Mouse (Mus musculus): ENCODE measurements around the gene Tmem9.

Tmem9 gene

GRCm38 (mm10) chr1:136032961-136033360 lies 25.0 kb downstream of the Tmem9 start:
- peak in 1 of 2 experiments; percentile 21 for DNase-seq

- DNase-seq: peak in 1 of 2 experiments; percentile 29
Measured at GRCm38 (mm10) chr1:136038746-136039538, 31.0 kb downstream of the Tmem9 start.

GRCm38 (mm10) chr1:136040452-136040851 lies 32.5 kb downstream of the Tmem9 start:
- DNase-seq: no peak

GRCm38 (mm10) chr1:136040874-136041273 lies 32.9 kb downstream of the Tmem9 start:
- DNase-seq: no peak

- peak; percentile 54 to 71 for DNase-seq
Measured at GRCm38 (mm10) chr1:136045774-136046173, 37.8 kb downstream of the Tmem9 start.

GRCm38 (mm10) chr1:136047432-136047831 lies 39.5 kb downstream of the Tmem9 start:
- no peak for DNase-seq

- no peak for DNase-seq
Measured at GRCm38 (mm10) chr1:136047894-136048293, 39.9 kb downstream of the Tmem9 start.

GRCm38 (mm10) chr1:136050312-136051012 lies 42.5 kb downstream of the Tmem9 start, which contains the start of gene Ascl5:
TSS of gene Ascl5 (plus strand) at chr1:136050804.
- DNase-seq: no peak

- peak in 1 of 2 experiments; percentile 6 for DNase-seq
Measured at GRCm38 (mm10) chr1:136051013-136051315, 43.0 kb downstream of the Tmem9 start.

GRCm38 (mm10) chr1:136051465-136051864 lies 43.5 kb downstream of the Tmem9 start:
- DNase-seq: peak; percentile 76 to 81

- DNase-seq: no peak
Measured at GRCm38 (mm10) chr1:136052547-136052946, 44.6 kb downstream of the Tmem9 start, which contains the start of gene Cacna1s. TSS of gene Cacna1s (plus strand) at chr1:136052750.

GRCm38 (mm10) chr1:136055771-136056170 lies 47.8 kb downstream of the Tmem9 start:
- no peak for DNase-seq

GRCm38 (mm10) chr1:136058594-136058993 lies 50.6 kb downstream of the Tmem9 start:
- no peak for DNase-seq

- DNase-seq: peak; percentile 61 to 83
Measured at GRCm38 (mm10) chr1:136061041-136061789, 53.3 kb downstream of the Tmem9 start.

- no peak for DNase-seq
Measured at GRCm38 (mm10) chr1:136061790-136062141, 53.8 kb downstream of the Tmem9 start.

GRCm38 (mm10) chr1:136063991-136064390 lies 56.0 kb downstream of the Tmem9 start:
- no peak for DNase-seq

- no peak for DNase-seq
Measured at GRCm38 (mm10) chr1:136066621-136067020, 58.7 kb downstream of the Tmem9 start.

- no peak for DNase-seq
Measured at GRCm38 (mm10) chr1:136067579-136067978, 59.6 kb downstream of the Tmem9 start.

- peak; percentile 49 to 55 for DNase-seq
Measured at GRCm38 (mm10) chr1:136076086-136076485, 68.1 kb downstream of the Tmem9 start.

- no peak for DNase-seq
Measured at GRCm38 (mm10) chr1:136077656-136078055, 69.7 kb downstream of the Tmem9 start.

- DNase-seq: no peak
Measured at GRCm38 (mm10) chr1:136081161-136081560, 73.2 kb downstream of the Tmem9 start.
